Mouse (Mus musculus) myocyte (in vitro differentiated cells): ENCODE results near the gene Fam196b. TPM values are rescaled to one million over a fixed set of nuclear protein-coding genes. Genes with fewer than 3 reads are reported as not detected.

Experiments used
- H3K27me3 ChIP-seq: one replicate; pipeline ENCODE4 v1.6.1; 2011; ENCODE audit not compliant: control insufficient read depth, insufficient read depth, insufficient read length
- H3K36me3 ChIP-seq: one replicate; pipeline ENCODE4 v1.6.1; 2011; ENCODE audit not compliant: control insufficient read depth, insufficient read depth
- H3K4me2 ChIP-seq: one replicate; pipeline ENCODE4 v1.6.1; 2011; ENCODE audit warnings: low read depth, control low read depth
- H3K4me3 ChIP-seq: one replicate; pipeline ENCODE4 v1.5.1; 2011; ENCODE audit warnings: mild to moderate bottlenecking, control low read depth, moderate library complexity
- H3K79me2 ChIP-seq: one replicate; pipeline ENCODE4 v1.6.1; 2011; ENCODE audit not compliant: control insufficient read depth, insufficient read depth
- H3ac ChIP-seq: one replicate; pipeline ENCODE4 v1.6.1; 2011; ENCODE audit not compliant: control insufficient read depth, insufficient read length
- CEBPB ChIP-seq: IDR thresholded peaks from 2 replicates; pipeline ENCODE4 v1.6.1; 2011; ENCODE audit warnings: mild to moderate bottlenecking, moderate library complexity; ENCODE audit not compliant: poor library complexity, insufficient read depth, severe bottlenecking
- E2F4 ChIP-seq: IDR thresholded peaks from one replicate; pipeline ENCODE4 v1.6.1; 2011; ENCODE audit warnings: mild to moderate bottlenecking, control low read depth, moderate library complexity; ENCODE audit not compliant: insufficient read depth
- MAX ChIP-seq: IDR thresholded peaks from one replicate; pipeline ENCODE4 v1.6.1; 2011; ENCODE audit warnings: low read depth, mild to moderate bottlenecking, control low read depth
- MYOD1 ChIP-seq, 3 experiments: IDR thresholded peaks; one replicate each; pipeline ENCODE4 v1.6.1; 2011; ENCODE audit warnings: control low read depth in 2 of 3, low read depth in 2 of 3, mild to moderate bottlenecking in 2 of 3, moderate library complexity in 1 of 3; ENCODE audit not compliant: insufficient read length in 2 of 3, control insufficient read depth in 1 of 3
- MYOG ChIP-seq, 3 experiments: IDR thresholded peaks; one replicate each; pipeline ENCODE4 v1.6.1; 2011; ENCODE audit warnings: control low read depth in 2 of 3, low read depth in 2 of 3, mild to moderate bottlenecking in 2 of 3; ENCODE audit not compliant: insufficient read length in 2 of 3, control insufficient read depth in 1 of 3, insufficient read depth in 1 of 3
- POLR2A ChIP-seq: IDR thresholded peaks from one replicate; pipeline ENCODE4 v1.6.1; 2011; ENCODE audit warnings: low read depth, mild to moderate bottlenecking, control low read depth, moderate library complexity; ENCODE audit not compliant: insufficient read length
- POLR2AphosphoS2 ChIP-seq: IDR thresholded peaks from one replicate; pipeline ENCODE4 v1.6.1; 2011; ENCODE audit warnings: low read depth, control low read depth; ENCODE audit not compliant: insufficient read length
- REST ChIP-seq: IDR thresholded peaks from one replicate; pipeline ENCODE4 v1.6.1; 2011; ENCODE audit warnings: mild to moderate bottlenecking, control low read depth, moderate library complexity; ENCODE audit not compliant: insufficient read depth, insufficient read length
- SRF ChIP-seq: IDR thresholded peaks from one replicate; pipeline ENCODE4 v1.6.1; 2011; ENCODE audit warnings: low read depth; ENCODE audit not compliant: control insufficient read depth, insufficient read length
- TCF12 ChIP-seq: IDR thresholded peaks from one replicate; pipeline ENCODE4 v1.6.1; 2011; ENCODE audit warnings: mild to moderate bottlenecking, control low read depth; ENCODE audit not compliant: poor library complexity, insufficient read depth, severe bottlenecking
- TCF3 ChIP-seq: IDR thresholded peaks from one replicate; pipeline ENCODE4 v1.6.1; 2011; ENCODE audit warnings: low read depth, control low read depth; ENCODE audit not compliant: insufficient read length
- USF1 ChIP-seq: IDR thresholded peaks from one replicate; pipeline ENCODE4 v1.6.1; 2011; ENCODE audit warnings: low read depth, mild to moderate bottlenecking, control low read depth, moderate library complexity
- polyA plus RNA-seq: library from polyadenylated mRNA; unstranded; fragments of >200 nt; fragmentation: generic; extraction: Trizol; gene quantifications from one replicate; pipeline ENCODE4 v1.2.1, GENCODE M21; 2012; ENCODE audit warnings: missing spikeins

Gene Fam196b
- polyA plus RNA-seq, 1 experiment, result not detected

- TF ChIP-seq SRF (no peak), POLR2A (no peak), CEBPB (no peak), MYOD1 (IDR thresholded peaks at IDR 0.05; ENCODE audit: control insufficient read depth in 1 of 3, insufficient read length in 2 of 3, low read depth in 2 of 3) (no peak), TCF3 (no peak), REST (no peak)
- no peaks in the 10 kb centered on the region for H3K79me2 ChIP-seq
- H3K36me3 ChIP-seq, result no peaks in the 10 kb centered on the region
- H3K4me3 ChIP-seq, result no peak overlapping the region
- H3K27me3 ChIP-seq, result no peaks in the 10 kb centered on the region
- H3ac ChIP-seq, result no peak overlapping the region
- H3K4me2 ChIP-seq, result no peak overlapping the region
These were observed 92.2 kb downstream of the Fam196b start for GRCm38 (mm10) chr11:34406850-34407249.

- Histone ChIP-seq H3K4me3 (no peak overlapping the region), H3K36me3 (no peaks in the 10 kb centered on the region), H3ac (no peak overlapping the region), H3K27me3 (no peaks in the 10 kb centered on the region), H3K4me2 (no peak overlapping the region), H3K79me2 (no peaks in the 10 kb centered on the region)
- TF ChIP-seq MYOG (IDR thresholded peaks at IDR 0.05; ENCODE audit: control insufficient read depth in 1 of 3, insufficient read depth in 1 of 3, insufficient read length in 2 of 3, low read depth in 2 of 3) (no peak), REST (no peak), MAX (no peak), E2F4 (no peak), SRF (no peak), TCF3 (no peak), MYOD1 (IDR thresholded peaks at IDR 0.05; ENCODE audit: control insufficient read depth in 1 of 3, insufficient read length in 2 of 3, low read depth in 2 of 3) (no peak), USF1 (no peak), POLR2AphosphoS2 (no peak), POLR2A (no peak), TCF12 (no peak), CEBPB (no peak)
These were observed 101.4 kb downstream of the Fam196b start for GRCm38 (mm10) chr11:34415884-34416618.

GRCm38 (mm10) chr11:34416619-34416979 lies 102.0 kb downstream of the Fam196b start:
- H3K4me3 ChIP-seq, result no peak overlapping the region
- H3K4me2 ChIP-seq, result no peak overlapping the region
- TF ChIP-seq MAX, result no peak
- no peak for TF ChIP-seq CEBPB
- no peak for TF ChIP-seq MYOD1 (IDR thresholded peaks at IDR 0.05; ENCODE audit: control insufficient read depth in 1 of 3, insufficient read length in 2 of 3, low read depth in 2 of 3)
- TF ChIP-seq SRF, result no peak
- TF ChIP-seq TCF12, result no peak
- no peak for TF ChIP-seq REST
- TF ChIP-seq E2F4, result no peak
- no peak for TF ChIP-seq USF1
- no peak for TF ChIP-seq POLR2A
- no peak for TF ChIP-seq POLR2AphosphoS2
- no peak for TF ChIP-seq MYOG (IDR thresholded peaks at IDR 0.05; ENCODE audit: control insufficient read depth in 1 of 3, insufficient read depth in 1 of 3, insufficient read length in 2 of 3, low read depth in 2 of 3)
- TF ChIP-seq TCF3, result no peak

GRCm38 (mm10) chr11:34421061-34421460 lies 106.4 kb downstream of the Fam196b start:
- no peak overlapping the region for H3ac ChIP-seq
- no peak overlapping the region for H3K4me2 ChIP-seq
- no peaks in the 10 kb centered on the region for H3K79me2 ChIP-seq
- no peak for TF ChIP-seq TCF3
- TF ChIP-seq REST, result no peak
- no peak for TF ChIP-seq POLR2A
- no peak for TF ChIP-seq CEBPB
- no peak for TF ChIP-seq USF1
- TF ChIP-seq POLR2AphosphoS2, result no peak
- TF ChIP-seq MYOD1 (IDR thresholded peaks at IDR 0.05; ENCODE audit: control insufficient read depth in 1 of 3, insufficient read length in 2 of 3, low read depth in 2 of 3), result no peak
- no peak for TF ChIP-seq SRF
- TF ChIP-seq TCF12, result no peak
- no peak for TF ChIP-seq E2F4
- TF ChIP-seq MYOG (IDR thresholded peaks at IDR 0.05; ENCODE audit: control insufficient read depth in 1 of 3, insufficient read depth in 1 of 3, insufficient read length in 2 of 3, low read depth in 2 of 3), result no peak
- TF ChIP-seq MAX, result no peak
- H3K4me3 ChIP-seq, result no peak overlapping the region
- no peaks in the 10 kb centered on the region for H3K27me3 ChIP-seq
- H3K36me3 ChIP-seq, result no peaks in the 10 kb centered on the region

More at GRCm38 (mm10) chr11:34416619-34416979, 102.0 kb downstream of the Fam196b start:
- Histone ChIP-seq H3K36me3 (no peaks in the 10 kb centered on the region), H3K79me2 (no peaks in the 10 kb centered on the region), H3ac (no peak overlapping the region), H3K27me3 (no peaks in the 10 kb centered on the region)

- Histone ChIP-seq H3K27me3 (no peaks in the 10 kb centered on the region), H3K4me3 (no peak overlapping the region), H3ac (no peak overlapping the region), H3K4me2 (no peak overlapping the region), H3K79me2 (no peaks in the 10 kb centered on the region), H3K36me3 (no peaks in the 10 kb centered on the region)
- TF ChIP-seq MYOG (IDR thresholded peaks at IDR 0.05; ENCODE audit: control insufficient read depth in 1 of 3, insufficient read depth in 1 of 3, insufficient read length in 2 of 3, low read depth in 2 of 3), result no peak
- TF ChIP-seq USF1, result no peak
- TF ChIP-seq TCF3, result no peak
- no peak for TF ChIP-seq CEBPB
- TF ChIP-seq REST, result no peak
- no peak for TF ChIP-seq TCF12
These were observed 109.9 kb downstream of the Fam196b start for GRCm38 (mm10) chr11:34424546-34424945.
